Mouse (Mus musculus): Measurements from ENCODE around the gene Atp11a.

Gene Atp11a

DNA sequence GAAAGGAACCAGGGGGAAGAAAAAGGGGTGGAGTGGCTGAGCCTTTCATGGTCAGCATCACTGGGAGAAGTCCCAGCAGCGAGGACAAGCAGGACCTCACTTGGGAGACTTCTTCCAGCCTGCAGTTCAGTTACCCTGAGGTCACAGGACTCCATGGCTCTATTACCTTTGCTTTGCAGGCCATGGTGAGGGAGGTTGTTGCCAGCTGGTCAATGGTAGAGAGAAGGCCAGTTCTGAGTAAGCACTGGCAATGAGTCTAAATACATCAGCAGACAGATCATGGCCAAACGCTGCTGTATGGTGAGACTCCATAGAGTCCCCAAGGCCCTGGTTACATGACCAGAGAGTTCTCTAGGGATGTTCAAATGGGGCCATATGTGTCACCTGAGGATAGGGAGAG is 15.5 kb downstream of the Atp11a start:
- no peak for DNase-seq

GRCm38 (mm10) chr8:12773914-12774313 is 17.1 kb downstream of the Atp11a start:
- no peak for DNase-seq

DNA sequence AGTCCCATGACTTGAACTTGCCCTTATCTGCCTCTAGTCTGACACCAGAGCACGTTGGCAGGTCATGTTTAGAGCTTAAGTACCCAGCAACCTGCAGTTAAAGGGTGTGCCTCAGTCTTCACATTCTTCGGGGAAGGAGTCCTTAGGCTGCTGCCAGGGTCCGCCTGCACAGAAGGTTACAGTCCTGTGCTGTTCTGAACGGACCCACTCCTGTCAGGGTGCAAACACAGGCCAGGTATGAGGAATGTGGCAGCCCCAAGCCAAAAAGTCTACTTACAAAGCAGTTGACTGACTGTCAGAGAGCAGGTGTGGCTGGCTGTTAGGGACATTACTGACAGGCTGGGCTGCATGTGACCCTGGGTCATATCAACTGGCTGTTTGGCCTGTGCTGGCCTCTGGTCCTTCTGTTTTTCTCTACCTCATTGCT is 18.1 kb downstream of the Atp11a start:
- no peak for DNase-seq

DNA sequence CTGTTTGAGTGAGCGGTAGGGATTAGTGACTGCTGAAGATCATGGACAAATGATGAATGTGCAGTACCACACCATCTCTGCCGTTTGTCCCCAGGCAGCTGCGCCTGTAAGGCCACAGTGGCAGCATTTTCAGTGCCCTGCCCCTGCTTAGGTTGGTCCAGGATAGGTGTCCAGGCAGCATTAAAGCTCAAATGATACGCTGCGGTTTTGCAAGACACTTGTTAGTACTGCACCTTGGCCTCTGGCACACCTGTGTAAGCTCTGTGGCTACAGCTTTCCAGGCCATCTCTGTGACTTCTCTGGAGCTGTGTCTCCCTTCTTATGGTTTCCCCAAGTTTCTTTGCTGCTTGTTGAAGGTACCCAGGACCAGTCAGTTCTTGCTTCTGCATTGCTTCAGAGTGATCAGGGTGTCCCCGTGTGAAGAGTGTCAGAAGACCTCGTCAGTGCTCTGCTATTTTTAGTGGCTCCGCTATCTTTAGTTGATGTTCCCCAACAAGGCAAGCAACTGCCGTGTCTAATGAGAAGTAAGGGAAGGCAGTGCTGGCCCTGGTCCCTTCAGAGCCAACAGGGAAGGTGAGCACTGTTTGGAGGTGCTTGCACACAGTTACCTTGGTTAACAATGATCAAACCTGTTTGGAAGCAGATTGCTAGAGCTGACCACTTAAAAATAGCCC is 18.6 kb downstream of the Atp11a start:
- no peak for DNase-seq

GRCm38 (mm10) chr8:12776166-12776565 is 19.4 kb downstream of the Atp11a start:
- DNase-seq, result no peak

DNA sequence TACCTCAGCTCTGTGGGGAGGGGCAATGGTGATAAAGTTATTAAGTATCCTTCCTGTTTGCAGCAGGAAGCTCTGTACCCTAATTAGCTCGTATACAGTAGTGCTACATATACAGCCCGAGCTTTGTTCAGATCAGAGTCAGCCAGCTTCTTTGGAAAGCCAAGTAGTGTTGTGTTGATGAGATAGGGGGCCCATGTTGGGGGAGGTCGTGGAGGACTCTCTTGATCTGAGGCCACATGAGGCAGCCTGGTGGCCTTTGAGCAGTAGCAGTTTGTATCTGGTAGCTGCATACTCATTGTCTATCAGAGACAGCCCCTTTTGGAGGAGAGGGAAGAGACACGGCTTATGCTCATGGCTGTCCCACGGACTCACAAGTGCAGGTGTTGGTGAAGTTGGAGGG is 20.4 kb downstream of the Atp11a start:
- DNase-seq, result no peak

DNA sequence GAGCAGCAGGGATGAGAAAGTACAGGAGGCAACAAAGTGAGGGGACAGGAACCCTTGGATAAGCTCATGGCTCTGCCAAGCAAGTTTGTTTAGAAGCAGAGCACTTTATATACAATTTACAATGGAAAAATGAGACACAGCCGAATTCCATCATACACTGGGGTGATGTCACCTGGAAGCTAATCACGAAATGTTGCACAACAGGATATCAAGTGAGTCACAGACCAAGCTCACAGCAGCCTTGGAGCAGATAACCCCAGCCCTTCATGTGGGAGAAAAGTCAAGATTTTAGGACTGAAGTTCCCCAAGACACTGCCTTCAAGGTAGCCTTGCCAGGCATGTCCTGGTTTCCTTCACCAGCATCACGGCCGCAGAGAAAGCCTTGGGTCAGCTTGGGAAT is 22.7 kb downstream of the Atp11a start:
- no peak for DNase-seq

- DNase-seq, result no peak
Observed at GRCm38 (mm10) chr8:12785508-12785907, 28.7 kb downstream of the Atp11a start.

DNA sequence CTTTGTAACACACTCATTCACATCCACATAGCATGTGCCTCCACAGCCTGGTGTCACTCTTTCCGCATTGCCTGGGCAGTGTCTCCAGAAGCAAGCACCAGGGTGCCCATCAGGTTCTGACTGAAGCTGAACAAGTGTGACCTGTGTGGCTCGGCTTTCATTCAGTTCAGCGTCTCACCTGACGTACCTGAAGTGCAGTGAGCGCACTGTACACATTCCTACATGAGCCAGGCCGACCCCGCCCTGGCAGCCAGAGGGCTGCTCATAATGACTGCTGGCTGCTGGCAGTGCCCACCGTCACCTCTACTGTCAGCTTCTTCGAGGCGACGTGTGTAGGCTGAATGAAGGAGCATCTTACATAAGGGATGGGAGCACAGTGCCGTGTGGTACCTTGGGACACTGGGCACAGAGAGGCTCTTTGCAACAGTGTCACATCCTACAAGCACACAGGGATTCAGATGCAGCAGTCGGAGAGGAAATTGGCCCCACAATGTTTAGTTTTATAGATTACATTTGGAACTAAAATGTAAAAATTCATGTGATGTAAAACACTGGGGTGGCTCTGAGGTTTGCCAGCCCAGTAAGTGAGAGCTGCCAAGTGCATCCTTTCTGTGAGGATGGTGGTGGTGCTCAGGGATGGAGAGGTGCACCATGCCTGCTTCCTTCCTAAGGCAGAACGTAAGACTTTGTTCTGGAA is 29.6 kb downstream of the Atp11a start:
- no peak for DNase-seq

DNA sequence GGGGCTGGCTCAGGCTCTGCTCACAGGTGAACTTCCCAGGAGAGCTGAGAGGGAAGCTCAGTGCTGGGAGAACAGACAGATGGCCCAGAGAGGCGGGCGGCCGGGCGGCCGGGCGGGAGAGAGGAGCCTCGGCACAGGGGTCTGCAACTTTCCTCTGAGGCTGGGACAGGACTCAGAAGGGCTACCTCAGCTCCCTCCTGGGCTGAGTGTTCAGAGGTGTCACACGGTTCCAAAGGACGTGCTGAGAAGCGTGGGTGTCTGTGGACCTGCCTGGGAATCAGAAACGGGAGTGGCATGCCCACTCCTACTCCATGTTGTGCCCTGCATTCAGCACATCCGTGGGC is 30.1 kb downstream of the Atp11a start:
- DNase-seq, result no peak

DNA sequence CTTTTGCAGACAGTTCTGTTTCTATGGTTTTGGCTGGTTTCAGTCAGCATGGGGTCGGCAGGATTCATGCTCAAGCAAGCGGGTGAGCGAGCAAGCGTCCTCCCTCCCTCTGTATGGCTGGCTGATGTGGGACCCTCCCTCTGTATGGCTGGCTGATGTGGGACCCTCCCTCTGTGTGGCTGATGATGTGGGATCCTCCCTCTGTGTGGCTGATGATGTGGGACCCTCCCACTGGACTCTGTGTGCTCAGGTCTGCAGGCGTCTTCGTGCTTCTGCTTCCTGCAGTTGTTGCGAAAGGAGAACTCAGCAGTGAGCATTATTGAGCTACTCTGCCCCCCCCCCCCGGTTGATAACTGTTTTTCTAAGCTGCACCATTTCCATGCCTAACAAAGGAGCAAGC is 30.6 kb downstream of the Atp11a start:
- DNase-seq, result no peak

DNA sequence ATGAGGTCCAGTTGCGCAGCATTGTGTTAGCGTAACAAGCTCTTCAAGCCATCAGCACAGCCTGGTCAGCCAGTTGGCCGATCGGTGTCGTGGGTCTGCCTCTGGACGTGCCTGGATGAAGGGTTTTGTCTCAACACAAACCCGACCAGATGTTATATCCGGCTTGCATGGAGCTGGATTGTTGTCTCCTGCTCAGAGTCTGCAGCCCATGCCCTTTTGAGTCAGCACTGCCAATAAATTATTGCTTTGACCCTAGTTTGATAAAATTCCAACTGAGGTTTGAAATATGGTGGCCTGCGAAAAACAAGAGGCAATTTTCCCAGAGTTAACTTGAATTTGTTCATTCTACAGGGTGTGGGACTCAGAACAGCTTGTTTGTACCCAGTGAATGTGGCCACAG is 31.9 kb downstream of the Atp11a start:
- DNase-seq, result no peak

DNA sequence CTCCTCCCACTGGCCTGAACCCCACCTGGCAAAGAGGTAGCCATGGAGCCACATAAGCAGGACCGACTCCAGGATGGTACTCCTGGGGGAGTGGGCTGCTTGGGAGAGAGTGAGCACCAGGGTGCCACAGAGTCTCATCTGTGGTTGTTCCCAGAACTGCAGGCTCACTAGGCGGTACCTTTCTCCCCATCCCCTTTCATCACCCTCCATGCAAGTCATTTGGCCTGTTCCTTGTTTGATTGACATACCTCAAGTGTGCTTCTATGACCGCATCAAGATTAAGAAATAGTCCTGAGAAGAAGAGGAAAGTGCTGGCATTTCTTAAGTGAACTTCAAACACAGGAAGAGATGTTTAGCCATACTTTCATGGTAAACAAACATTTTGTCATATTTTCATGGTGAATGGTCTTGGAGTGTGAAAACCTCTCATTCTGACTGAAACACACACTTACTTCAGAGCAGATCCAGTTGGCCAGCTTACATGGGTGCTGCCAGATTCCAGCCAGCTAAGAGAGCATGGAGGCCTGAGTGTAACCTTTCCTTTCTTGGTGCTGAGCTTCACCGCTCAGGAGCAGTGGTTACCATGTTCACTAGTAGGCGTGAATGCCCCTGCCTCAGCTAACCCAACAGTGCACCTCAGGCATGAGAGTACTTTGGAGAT is 38.3 kb downstream of the Atp11a start:
- no peak for DNase-seq

GRCm38 (mm10) chr8:12799099-12799498 is 42.3 kb downstream of the Atp11a start:
- no peak for DNase-seq

- no peak for DNase-seq
Observed at GRCm38 (mm10) chr8:12799832-12800231, 43.0 kb downstream of the Atp11a start.

DNA sequence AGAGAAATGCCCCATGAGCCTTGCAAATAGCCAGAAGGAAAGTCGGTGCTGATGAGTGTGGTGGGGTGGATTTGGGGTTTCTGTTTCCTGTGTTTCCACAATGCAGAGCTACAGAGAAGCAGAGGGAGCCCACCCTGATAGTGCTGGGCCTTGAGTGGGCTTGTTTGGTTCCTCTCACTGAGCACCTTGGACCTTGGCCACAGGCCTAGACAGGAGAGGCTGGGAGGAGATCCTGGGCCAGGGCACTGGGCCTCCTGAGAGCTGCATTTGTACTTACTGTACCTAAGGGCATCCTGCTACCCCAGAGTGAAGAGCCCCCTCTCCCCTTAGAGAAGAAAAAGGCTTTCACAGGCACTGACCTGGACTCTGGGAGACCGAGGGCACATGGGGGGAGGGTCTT is 43.4 kb downstream of the Atp11a start:
- DNase-seq, result no peak

DNA sequence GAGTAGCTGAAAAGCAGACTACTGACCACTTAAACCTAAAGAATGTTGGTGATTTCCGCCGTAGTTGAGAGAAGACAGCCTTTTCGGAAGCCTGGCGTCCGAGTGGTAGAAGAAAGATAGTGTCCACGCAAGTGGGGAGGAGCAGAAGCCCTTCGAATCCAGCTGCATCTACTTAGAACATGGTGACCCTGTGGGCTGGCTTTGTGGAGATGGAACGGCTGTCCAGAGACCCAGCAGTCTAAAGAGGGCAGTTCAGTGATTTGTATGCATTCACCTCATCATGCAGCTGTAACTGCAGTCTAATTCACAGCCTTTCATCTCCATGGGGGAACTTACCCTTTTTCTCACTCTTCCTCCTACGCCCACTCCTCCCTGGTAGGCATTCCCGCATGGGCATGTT is 44.8 kb downstream of the Atp11a start:
- no peak for DNase-seq

DNA sequence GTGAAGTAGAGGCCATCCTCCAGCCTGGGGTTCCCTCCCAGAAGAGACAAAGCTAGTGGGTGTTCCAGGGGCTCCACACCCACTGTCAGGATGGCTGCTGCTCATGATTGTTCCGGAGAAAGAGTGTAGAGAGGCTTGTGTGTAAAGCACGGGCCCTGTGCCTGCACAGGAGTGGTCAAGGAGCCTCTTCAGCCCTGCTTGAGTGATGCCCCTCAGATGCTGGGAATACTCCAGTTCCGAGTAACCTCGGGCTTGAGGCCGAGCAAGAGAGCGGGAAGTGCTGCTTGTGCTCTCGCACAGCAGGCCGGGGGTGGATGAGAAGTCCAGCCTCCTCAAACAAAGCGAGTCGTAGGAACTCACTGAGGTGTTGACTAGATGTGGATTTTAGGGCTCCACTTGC is 46.3 kb downstream of the Atp11a start:
- no peak for DNase-seq

- DNase-seq, result no peak
Observed at GRCm38 (mm10) chr8:12804909-12805308, 48.1 kb downstream of the Atp11a start.

DNA sequence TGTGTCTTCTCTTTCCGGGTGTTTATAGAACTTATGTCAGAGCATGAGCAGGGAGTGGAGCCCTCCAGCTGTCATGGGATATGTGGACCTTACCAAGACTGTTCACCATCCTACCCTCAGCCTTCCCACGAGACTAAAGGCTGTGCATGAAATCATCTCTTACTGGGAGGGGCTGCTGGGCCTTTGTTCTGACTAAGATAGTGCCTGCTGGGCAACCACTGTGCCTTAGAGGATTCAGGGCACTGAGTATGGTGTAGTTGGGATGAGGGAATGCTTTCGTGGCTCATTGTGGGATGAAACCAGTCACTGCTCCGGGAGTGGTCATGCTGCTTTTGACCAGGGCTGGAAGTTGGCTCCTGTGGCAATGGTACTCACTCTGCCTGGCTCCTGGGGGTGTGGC is 48.8 kb downstream of the Atp11a start:
- DNase-seq, result no peak

- DNase-seq, result no peak
Observed at GRCm38 (mm10) chr8:12808018-12808417, 51.2 kb downstream of the Atp11a start.

DNA sequence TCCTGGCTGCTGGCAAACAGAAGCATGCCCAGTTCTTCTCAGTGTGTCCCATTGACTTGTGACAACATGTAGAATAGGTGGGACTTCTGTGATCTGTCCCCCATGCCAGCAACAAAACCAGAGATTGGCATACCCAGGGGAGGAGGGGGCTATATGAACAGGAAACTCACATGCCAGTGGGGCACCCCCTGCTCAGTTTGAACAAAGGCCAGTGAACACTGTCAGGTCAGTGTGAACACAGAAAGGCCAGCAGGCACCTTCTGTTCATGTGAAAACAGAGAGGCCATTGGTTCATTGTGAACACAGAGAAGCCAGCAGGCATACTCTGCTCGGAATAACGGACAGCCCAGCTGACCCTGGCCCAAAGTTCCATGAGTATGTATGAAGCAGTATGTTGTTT is 52.7 kb downstream of the Atp11a start:
- no peak for DNase-seq

- DNase-seq, result no peak
Observed at GRCm38 (mm10) chr8:12811231-12811630, 54.4 kb downstream of the Atp11a start.

GRCm38 (mm10) chr8:12816412-12816811 is 59.6 kb downstream of the Atp11a start:
- no peak for DNase-seq

All from thymus, postnatal 36 days (tissue).